Mouse (Mus musculus): ENCODE results near the gene Tle4. TPM values are rescaled to one million over a fixed set of nuclear protein-coding genes. Genes with fewer than 3 reads are reported as not detected.
"Not testable (repeated sequence)": the region's sequence is repeated elsewhere in the genome, so short reads cannot be mapped to it uniquely, and the experiment has no call there.

Tle4 gene
- 10 to 100 TPM; 19.6 to 20.5 TPM for total RNA-seq (2021)
- long read RNA-seq, experiment 1, partial matches to known transcripts = 2 of 2 reads
- long read RNA-seq, experiment 1, other reads (novel, unspliced or antisense) = 0 of 2 reads
- long read RNA-seq, experiment 2, partial matches to known transcripts = 3 of 6 reads
- long read RNA-seq, experiment 2, other reads (novel, unspliced or antisense) = 3 of 6 reads

DNA sequence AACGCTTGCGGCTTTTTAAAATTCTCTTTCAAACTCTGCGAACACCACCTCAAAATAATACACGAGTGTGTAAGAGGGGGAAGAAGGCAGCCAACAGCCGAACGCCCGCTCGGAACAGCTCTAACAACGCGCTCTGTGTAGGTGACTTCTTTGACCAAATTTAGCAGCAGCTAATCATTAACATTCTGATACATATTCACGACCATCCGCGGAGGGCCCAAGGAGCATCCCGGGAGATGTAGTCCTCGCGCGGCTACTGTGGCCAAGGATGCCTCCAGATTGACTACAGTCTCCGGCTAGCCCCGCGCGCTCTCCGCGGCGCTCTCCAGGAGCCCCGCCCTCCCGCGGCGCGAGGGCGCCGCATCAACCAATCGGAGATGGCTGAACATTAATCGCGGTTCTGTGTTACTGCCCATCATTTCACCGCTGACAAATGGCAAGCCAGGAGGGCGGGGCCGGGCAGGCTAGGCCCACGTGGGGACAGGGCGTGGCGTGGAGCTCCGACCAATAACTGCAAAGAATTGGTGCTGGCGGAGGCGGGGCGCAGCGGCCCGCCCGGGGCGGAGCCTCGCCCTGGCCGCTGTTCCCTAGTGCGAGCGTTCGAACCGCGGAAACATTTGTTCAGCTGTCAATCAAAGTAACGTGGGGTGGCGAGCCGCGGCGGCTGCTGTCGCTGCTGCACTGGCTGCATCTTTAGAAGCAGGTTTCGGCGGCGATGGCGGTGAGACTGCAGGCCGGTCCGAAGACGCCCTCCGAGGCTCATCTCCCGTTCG lies at the start of gene Tle4:
Gene Tle4 (minus strand): TSS at position 135 of the 773 bp plus-strand sequence.
- intact Hi-C loops (cut with DNase I) = loop anchor here (10.0 kb wide), 1 partner anchor 143 kb away; no protein-coding TSS in a partner anchor

DNA sequence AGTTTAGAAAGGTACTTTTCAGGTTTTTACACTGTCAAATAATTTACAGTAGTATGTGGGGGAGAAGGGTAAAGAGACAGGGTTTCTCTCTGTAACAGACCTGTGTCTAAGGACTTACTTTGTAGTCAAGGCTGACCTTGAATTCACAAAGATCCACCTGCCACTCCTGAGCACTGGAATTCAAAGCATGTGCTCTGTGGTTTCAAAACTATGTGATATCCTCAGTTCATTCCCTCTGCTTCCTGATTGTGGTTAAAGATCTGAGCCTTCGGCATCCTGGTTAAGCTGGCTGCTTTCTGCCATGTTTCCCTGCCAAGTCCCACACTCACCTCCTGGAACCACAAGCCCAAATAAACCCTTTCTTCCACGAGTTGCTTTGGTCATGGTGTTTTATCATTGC lies 47.8 kb upstream of the Tle4 start:
- intact Hi-C loops (cut with DNase I) = no loop called here
- no peak for DNase-seq

More for the DNA sequence above, at the start of gene Tle4:
- peak; percentile 100 for DNase-seq

DNA sequence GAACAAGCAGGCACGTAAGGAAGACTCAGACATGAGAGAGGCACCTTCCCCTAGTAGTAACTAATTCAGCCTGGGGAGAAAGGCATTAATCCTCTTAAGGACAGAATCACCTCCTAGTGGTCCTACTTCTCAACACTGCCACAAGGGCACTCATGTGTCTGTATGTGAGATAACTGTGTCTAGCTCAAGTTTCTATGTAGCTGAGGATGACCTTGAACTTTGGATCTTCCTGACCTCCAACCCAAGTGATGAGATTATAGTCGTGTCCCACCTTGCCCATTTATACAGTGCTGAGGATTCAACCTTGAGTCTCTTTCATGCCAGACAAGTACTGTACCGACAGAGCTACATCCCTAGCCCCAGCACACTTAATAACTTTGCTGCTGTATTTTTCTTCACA lies 46.9 kb upstream of the Tle4 start:
- DNase-seq = no peak
- intact Hi-C loops (cut with DNase I) = no loop called here

DNA sequence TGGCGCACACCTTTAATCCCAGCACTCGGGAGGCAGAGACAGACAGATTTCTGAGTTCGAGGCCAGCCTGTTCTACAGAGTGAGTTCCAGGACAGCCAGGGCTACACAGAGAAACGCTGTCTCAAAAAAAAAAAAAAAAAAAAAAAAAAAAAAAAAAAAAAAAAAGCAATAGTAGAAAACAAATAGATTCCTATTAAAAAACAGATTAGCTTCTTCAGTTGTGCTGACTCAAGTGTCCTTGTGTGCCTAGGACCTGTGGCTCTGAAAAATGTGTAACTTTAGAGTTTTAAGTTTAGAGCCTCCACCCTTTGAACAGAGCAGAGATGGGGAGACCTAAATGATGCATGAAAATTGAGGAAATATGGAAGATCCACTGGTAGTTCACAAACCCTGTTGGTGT lies 45.2 kb upstream of the Tle4 start:
- intact Hi-C loops (cut with DNase I); DNase-seq: not testable (repeated sequence)

DNA sequence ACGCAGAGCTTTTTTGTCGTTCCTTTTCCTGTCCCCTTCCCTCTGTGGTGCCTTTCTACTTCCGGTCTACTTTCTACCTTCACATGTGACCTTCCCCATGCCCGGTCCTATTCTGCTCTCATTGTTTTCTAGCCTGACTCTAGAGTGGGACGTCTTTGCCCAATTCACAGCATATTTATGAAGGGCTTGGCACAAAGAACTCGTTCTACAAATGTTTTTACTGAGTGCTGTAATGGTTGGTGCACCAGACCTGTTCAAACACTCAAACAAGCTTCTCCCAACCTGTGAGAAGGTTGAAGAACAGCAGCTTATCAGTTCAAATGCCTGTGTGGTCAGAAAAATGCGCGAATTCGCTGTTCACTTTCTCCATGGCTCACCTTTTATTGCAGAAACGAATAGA lies 44.8 kb upstream of the Tle4 start:
- DNase-seq = no peak
- intact Hi-C loops (cut with DNase I) = no loop called here

DNA sequence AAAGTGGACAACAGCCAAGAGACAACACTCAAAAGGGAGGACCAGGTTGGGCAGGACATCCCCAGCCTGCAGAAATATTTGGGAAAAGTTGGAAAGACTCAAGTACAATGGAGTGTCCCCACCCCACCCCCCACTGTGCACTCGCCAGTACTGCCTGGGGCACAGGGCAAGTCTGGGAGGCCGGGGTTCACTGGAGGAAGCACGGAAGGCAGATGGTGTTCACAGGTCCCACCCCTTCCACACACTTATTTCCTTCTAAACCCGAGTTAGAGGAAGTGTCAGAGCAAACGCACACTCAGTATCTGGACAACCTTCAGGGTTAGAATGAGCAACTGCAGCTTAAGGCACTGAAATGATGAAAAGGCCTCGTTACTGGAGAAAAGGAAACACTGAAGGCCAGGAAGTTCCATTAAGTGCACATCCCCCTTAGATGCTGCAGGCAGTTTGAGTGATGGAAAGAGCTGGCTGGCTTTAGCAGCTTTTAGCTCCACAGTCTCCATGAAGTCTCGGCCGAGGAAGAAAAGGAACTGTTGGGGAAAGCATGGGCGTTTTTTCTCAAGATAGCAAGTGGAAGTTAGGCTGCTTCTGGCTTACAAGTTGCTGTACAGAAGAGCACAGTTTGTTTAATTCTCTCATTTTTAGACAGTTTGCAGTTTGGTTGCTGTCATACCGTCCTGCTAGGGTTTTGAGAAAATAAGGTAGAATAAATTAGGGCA lies 37.5 kb upstream of the Tle4 start:
- no peak for DNase-seq
- intact Hi-C loops (cut with DNase I) = no loop called here

DNA sequence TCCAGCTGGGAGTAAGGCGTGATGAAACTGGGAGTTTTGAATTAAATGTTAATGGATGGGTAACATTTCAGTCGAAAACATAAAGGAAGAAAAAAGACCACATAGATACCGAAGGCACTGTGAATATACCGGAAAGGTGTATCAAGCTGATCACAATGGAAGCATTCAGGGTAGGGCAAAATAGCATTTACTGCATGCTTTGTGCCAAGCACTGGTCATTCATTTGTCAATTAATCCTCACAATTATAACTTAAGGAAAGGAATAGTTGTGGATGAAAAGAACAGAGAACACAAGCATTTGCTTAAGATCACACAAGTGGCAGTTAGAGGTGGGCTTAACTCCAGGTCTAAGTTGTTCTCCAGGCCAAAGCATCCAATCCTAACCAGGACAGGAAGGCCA lies 25.5 kb upstream of the Tle4 start:
- no peak for DNase-seq
- intact Hi-C loops (cut with DNase I) = no loop called here

DNA sequence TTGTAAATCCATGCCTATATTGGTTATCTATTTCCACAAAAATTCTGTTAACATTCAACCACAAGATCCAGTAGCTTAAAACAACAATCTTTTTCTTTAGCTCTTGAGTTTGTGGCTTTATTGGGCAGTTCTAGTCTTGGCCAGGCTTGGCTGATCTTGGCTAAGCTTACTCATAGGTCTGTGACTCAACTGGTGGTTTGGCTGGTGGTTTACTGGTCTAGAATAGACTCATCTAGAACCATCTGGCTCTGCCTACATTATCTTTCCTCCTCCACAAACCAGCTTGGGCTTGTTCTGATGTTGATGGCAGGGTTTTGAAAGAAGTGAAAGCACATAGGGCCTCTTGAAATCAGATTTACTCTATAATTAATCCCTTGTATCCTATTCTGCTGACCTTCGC lies 22.7 kb upstream of the Tle4 start:
- no peak for DNase-seq
- intact Hi-C loops (cut with DNase I) = no loop called here

DNA sequence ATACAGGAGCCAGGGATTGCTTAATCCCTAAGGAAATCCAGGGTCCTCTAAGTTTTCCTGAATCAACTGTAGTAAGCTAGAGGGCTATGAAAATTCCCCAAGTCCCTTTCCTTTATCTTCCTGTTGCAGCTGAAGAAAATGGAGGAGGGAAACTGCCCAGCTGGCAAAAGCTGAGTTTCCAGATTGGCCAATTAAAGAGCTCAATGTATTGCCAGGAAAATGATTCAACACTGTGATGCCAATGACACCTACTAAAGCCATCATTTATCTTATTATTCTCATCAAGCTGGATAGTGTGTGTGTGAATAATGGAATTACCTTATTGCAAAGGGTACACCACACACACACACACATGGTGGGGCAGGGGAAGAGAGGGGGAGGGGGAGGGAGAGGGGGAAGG lies 22.0 kb upstream of the Tle4 start:
- intact Hi-C loops (cut with DNase I) = no loop called here
- DNase-seq = no peak

DNA sequence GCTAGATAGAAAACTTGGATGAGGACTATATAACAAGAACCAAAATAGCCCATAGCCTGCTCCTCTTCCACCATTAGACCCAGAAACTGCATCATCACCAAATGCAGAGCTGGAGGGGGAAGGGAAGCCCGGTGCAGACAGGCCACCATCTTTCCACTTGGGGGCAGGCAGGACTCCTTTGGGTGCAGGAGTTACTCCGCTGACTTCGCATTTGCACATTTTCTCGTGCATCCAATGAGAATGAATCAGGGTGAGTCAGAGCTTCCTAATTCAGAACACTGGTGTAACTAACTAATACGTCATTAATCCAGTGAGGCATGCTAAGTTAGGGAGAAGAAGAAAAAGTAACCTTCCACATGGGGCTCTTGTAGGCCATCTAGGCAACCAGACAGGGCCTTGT lies 17.0 kb upstream of the Tle4 start:
- DNase-seq = no peak
- intact Hi-C loops (cut with DNase I) = no loop called here

DNA sequence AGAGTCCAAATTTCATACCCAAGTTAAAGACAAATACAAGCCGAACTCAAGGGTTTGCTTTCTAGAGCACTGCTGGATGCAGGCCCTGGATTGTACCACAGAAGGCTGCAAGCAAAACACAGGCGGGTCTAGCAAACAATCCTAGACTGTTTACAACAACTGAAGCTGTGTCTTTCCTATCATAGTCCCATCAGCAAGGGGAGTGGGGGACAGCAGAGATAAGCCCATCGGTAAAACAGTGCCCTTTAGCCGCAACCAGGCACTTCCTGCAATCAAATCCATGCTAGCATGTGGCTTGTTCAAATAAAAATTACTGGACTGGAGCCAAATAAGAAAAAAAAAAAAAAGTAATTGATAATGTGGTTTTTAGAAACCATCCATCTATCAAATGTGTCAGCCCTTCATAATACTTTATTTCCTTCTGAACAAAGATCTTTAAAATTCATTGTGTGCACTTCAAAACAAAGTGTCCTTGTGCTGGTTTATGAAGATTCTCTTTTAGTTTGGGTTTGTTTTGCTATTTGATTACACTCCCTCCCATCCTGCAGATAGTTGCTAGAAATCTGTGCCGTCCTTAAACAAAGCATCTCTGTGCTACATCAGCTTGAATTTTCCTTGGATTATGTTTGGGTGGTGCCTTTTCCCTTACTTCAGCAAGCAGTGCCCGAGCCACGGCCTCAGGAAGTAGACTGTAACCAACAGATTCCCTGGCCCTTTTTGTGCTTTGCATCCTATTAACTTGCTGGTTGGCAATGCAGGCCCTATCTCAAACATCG lies 12.9 kb upstream of the Tle4 start:
- DNase-seq = no peak
- intact Hi-C loops (cut with DNase I) = no loop called here

DNA sequence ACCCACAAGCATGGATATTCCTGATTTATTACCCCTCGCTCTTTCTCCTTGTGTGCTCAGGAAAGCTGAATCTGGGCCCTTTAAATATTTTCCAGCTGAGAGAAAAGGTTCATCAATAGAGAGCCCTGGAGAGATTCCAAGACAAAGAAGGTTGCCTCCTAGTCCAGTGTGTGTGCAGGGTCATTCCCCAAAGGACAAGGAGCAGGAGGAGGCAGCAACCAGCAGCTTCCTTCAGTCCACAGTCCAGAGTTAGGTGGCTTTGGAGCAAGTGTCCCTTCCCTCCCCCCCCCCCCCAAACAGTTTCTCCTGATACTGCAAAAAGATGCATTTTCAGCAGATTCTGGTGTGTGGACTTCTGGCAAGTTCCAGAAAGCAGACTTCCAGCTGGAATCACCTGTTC lies 3.0 kb upstream of the Tle4 start:
- no peak for DNase-seq
- intact Hi-C loops (cut with DNase I) = no loop called here

DNA sequence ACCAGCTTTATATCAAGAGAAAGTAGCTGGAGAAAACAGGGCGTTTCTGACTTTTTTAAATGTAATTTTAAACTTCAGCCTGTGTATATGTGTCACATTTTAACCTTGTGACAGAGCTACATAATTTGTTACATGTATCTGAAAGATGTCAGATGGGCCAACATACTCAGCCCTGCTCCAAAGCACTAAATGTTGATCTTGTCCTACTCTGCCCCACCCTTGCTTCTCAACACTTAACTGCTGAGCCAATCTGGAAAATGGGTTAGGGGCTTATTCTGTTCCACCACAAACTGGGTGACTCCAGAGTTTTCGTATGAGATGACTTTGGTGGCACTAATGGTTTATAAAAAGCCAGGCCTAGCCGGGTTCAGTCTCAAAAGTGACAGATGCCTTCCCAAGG lies 2.5 kb upstream of the Tle4 start:
- intact Hi-C loops (cut with DNase I) = no loop called here
- no peak for DNase-seq

DNA sequence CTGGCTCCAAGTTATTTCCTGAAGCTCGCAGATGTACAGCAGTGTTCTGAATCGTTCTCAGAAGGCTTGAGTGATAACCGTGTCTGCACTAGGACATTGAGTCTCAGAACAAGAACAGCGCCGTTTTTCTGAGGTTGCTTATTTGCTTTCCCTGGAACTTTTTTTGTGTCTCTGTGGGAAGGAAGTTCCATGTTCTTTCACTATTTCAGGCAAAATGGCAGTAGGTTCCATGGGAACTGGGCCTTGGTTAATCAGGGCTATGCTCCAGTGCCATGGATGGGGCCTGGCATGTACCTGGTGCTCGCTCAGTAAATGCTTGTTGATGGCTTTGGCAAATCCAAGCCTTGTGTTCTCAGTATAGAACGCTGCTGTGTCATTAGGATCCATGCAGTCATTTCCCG lies 2.0 kb upstream of the Tle4 start:
- intact Hi-C loops (cut with DNase I) = loop anchor here (10.0 kb wide), 1 partner anchor 145 kb away; no protein-coding TSS in a partner anchor
- DNase-seq = no peak

DNA sequence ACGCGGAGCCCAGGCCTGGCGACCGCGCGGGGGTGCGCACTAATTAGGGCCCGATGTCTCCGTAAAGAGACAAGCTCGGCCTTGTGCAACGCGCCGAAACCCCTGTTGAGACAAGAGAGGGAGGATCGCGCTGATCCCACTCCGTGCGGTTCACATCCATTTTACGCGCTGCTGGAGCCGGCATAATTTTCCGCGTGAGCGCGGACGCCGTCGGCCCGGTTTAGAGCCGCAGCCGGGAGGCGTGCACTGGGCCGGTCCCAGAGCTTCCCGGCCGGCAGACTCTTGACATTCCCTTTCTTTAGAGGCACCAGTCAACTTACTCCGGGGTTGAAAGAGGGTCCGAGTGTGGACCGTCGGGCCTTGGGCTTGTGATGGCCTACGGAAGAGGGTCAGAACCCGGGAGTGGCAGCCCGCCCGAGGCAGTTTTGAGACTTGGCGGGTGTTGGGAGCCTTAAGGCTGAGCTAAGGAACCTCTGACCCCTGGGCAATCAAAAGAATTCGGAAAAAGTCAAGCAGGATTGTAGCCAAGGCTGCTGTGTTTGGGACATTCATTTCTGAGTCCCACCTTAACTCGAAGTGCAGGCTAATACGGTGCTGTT lies 938 bp upstream of the Tle4 start:
- DNase-seq = peak in 1 of 2 experiments; percentile 19
- intact Hi-C loops (cut with DNase I) = loop anchor here (10.0 kb wide), 1 partner anchor 144 kb away; no protein-coding TSS in a partner anchor

DNA sequence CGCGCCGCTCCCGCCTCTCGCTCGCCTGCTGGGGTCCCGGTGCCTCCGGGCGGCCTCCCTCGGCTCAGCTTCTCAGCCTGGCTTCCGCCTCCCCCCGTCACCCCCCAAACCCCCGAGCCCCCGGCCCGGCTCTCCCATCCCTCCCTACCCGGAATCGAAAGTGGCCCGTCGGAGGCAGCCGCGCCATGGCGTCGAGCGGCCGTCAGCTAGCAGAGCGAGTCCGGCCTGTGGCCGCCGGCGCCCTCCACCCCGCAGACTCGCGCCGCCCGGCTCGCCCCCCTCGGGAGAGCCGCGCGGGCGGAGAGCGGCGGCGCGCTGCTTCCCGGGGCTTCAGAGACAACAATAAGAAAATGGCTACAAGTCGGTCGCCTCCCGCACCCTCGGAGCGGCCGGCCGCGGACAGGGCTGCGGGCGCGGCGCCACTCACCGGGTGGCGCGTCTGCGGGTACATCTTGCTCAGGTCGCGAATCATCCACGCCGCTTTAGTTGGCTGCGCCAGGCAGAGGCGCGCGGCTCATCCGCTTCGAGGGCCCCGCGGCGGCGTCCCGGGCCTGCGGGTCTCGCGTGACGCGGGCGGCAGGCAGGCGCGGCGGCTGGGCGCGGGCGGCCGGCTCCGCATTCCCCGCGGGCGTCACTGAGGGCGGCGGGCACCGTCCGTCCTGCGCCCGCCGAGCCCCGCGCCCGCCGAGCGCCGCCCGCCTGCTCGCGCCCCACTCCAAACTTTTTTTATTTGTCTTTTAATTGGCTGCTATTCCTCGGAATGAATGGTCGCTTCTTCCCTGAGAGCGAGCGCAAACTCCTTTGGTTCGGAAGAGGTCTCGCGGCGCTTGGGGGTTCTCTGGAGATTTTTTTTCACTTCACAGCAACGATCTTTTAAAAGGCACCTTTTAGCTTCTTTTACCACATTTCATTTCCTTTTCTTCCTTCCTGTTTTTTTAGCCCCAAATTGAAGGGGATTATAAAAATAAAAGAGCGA lies 622 bp downstream of the Tle4 start:
- intact Hi-C loops (cut with DNase I) = loop anchor here (10.0 kb wide), 1 partner anchor 142 kb away; no protein-coding TSS in a partner anchor
- DNase-seq = peak; percentile 15 to 52

DNA sequence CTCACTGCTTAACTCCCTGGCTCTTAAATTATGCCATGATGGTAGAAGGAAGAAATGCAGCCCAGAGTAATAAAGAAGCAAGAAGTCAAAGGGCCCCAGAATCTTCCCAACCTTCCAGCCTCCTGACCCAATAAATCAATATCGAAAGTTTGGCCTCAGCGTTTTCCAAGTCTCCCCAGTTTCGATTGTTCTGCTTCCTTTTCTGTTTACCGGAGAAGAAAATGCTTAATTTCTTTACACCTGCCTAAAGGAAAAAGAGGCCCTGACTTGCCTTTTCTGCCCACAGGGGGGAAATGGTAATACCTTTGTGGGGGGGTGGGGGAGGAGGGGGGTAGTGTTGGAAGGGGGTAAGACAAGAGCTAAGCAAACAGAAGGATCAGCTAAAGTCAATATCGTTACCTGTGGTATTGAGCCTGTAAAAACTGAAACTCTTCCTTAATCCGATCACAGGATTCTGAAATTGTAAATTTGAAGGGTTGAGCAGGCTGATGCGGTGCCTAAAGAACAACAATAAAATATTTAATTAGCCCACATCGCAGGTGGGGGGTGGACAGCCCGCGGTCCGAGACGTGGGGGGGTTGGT lies 1.4 kb downstream of the Tle4 start:
- intact Hi-C loops (cut with DNase I) = loop anchor here (10.0 kb wide), 1 partner anchor 142 kb away; no protein-coding TSS in a partner anchor
- DNase-seq = no peak

DNA sequence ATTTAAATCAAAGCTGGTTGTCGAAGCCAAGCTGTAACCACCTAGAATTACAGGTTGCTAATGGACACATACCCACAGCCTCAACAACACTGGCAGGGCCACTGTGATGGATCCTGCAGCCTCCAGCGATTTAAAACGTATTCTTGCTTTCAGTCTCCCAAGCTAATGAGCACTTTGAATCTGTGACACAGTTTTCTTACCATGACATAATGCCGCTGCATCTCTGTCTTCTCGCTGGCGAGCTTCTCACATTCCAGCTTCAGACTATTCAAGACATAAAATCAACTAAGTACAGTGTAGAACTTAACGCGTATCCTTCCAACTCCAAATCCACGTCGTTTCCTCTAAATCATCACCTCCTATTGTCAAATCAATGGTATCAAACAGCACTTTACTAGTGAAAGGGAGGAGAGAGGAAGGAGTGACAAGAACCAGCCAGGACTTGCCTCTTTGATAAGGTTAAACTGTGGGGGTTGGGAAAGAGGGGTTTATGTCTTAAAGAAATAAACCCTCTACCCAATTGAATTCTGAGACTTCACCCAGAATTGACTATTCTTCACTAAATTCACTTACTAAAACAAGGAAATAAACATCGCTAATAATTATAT lies 2.4 kb downstream of the Tle4 start:
- no peak for DNase-seq
- intact Hi-C loops (cut with DNase I) = loop anchor here (10.0 kb wide), 1 partner anchor 141 kb away; no protein-coding TSS in a partner anchor

Measured in gastrocnemius, postnatal 36 days (tissue).